Mouse (Mus musculus) forebrain, embryonic 13.5 days (tissue): ENCODE data around the gene Cadm1. TPM values are rescaled to one million over a fixed set of nuclear protein-coding genes. Genes with fewer than 3 reads are reported as not detected.

Source experiments
- ATAC-seq: fragments of 200-750 bp; cut with Nextera tagmentation; 2 replicates; pipeline ENCODE4 v1.8.0; 2017
- H3K27ac ChIP-seq: fragments of 300-500 bp; sonication (generic); 2 replicates; pipeline ENCODE4 v1.5.1; 2015; ENCODE audit warnings: inconsistent platforms, mild to moderate bottlenecking, moderate library complexity
- H3K27me3 ChIP-seq: fragments of 300-500 bp; sonication (generic); 2 replicates; pipeline ENCODE4 v1.6.1; 2015; ENCODE audit warnings: mild to moderate bottlenecking, inconsistent platforms
- H3K36me3 ChIP-seq: fragments of 300-500 bp; sonication (generic); 2 replicates; pipeline ENCODE4 v1.6.1; 2015; ENCODE audit warnings: mild to moderate bottlenecking, inconsistent platforms; ENCODE audit not compliant: poor library complexity, severe bottlenecking
- H3K4me1 ChIP-seq: fragments of 300-500 bp; sonication (generic); 2 replicates; pipeline ENCODE4 v1.6.1; 2015; ENCODE audit warnings: inconsistent platforms
- H3K4me2 ChIP-seq: fragments of 300-500 bp; sonication (generic); 2 replicates; pipeline ENCODE4 v1.6.1; 2015; ENCODE audit warnings: inconsistent platforms, mild to moderate bottlenecking, moderate library complexity
- H3K4me3 ChIP-seq: fragments of 300-500 bp; sonication (generic); 2 replicates; pipeline ENCODE4 v1.5.1; 2015; ENCODE audit warnings: mild to moderate bottlenecking, inconsistent platforms
- H3K9ac ChIP-seq: fragments of 300-500 bp; sonication (generic); 2 replicates; pipeline ENCODE4 v1.6.1; 2015; ENCODE audit warnings: mild to moderate bottlenecking, inconsistent platforms
- H3K9me3 ChIP-seq: fragments of 300-500 bp; sonication (generic); replicated peaks from 2 replicates; pipeline ENCODE4 v1.6.1; 2016; ENCODE audit warnings: inconsistent platforms
- WGBS: fragments of 180-500 bp; shearing (Covaris S2); methylation state at CpG from one replicate; pipeline ENCODE4 v1.1.7; 2015; 5-methylcytosine and 5-hydroxymethylcytosine counted together
- polyA plus RNA-seq: library from polyadenylated mRNA; unstranded; fragments of >200 nt; fragmentation: Nextera tagmentation; extraction: Ambion mirVana; gene quantifications from 2 replicates; pipeline ENCODE4 v1.2.1, GENCODE M21; 2015

Cadm1 gene
- polyA plus RNA-seq, 1 experiment from 2014 or later, result 140 TPM

DNA sequence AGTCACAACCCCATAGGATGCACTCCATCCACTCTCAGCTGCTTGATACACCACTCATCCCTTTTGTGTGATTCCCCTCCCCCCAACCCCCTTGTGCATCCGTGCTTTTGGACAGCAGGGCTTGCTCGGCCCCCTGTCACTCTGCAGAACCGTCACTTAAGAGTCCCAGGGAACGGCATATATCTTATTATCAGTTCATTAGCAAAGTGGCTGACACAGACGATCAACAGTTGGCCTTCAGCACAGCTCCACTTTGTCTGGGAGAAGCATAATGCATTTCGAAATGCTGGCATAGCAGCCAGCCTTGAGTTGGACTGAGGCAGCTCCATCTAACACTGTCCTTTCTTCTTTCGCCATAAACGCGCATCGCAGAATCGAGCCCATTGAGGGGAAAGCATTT is 248.5 kb downstream of the Cadm1 start:
- 27% methylated on average over 11 of the region's 11 CpGs for WGBS
- Histone ChIP-seq H3K27me3 (no peaks in the 10 kb centered on the region), H3K36me3 (peaks cover 3% of the 10 kb centered on the region; the same call in 1 of the 2 replicates), H3K4me1 (peaks cover 53% of the 10 kb centered on the region), H3K9ac (no peak overlapping the region), H3K4me3 (no peak overlapping the region), H3K9me3 (no peaks in the 10 kb centered on the region), H3K4me2 (no peak overlapping the region), H3K27ac (peak overlapping the region; percentile 51; the same call in 1 of the 2 replicates)
- no peak for ATAC-seq

DNA sequence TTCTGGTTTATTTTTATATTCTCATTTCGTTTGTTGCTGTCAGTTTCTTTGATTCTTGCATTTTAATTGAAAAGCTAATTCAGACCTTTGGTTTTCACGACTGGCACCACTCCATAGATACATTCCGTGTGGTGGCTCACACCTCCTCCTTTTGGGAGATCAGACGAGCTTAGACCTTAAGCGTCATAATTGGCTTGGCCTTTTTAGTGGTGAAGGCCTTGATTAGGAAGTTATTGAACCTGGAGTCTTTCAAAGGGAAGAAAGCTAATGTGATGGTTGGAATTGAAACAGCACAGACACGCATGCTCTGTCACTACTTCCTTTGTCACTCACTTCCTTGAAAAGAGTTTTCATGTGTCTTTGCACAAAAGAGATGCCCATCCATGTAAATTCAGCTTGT is 249.3 kb downstream of the Cadm1 start:
- no peak overlapping the region for H3K27ac ChIP-seq
- 15% methylated on average over 6 of the region's 6 CpGs for WGBS
- H3K9ac ChIP-seq, result no peak overlapping the region
- H3K36me3 ChIP-seq, result no peaks in the 10 kb centered on the region
- H3K4me2 ChIP-seq, result 0 out of 2 replicates have a peak overlapping the region, but pooled peaks have one; percentile 1
- no peaks in the 10 kb centered on the region for H3K9me3 ChIP-seq
- peaks cover 53% of the 10 kb centered on the region for H3K4me1 ChIP-seq
- no peak overlapping the region for H3K4me3 ChIP-seq
- ATAC-seq, result no peak
- no peaks in the 10 kb centered on the region for H3K27me3 ChIP-seq

DNA sequence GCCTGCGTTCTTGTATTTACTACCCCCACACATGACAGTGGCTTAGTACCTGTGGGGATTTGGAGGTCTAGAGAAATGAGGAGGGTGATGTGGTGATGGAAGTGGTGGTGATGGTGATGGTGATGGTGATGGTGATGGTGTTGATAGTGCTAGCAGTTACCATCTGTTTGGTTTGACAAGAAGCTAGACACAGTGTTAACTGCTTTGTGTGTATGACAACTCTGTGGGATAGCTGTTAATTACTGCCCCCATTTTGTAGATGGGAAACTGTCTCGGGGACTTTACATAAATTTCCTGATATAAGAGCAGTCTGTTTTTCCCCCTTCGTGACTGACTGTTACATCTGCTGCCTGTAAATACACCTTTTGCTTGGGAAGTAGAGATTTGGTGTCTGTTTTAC is 256.7 kb downstream of the Cadm1 start:
- Histone ChIP-seq H3K36me3 (peaks cover 10% of the 10 kb centered on the region; the same call in 1 of the 2 replicates), H3K27ac (no peak overlapping the region), H3K9me3 (no peaks in the 10 kb centered on the region), H3K9ac (no peak overlapping the region), H3K4me2 (no peak overlapping the region), H3K4me3 (no peak overlapping the region), H3K4me1 (peaks cover 26% of the 10 kb centered on the region), H3K27me3 (no peaks in the 10 kb centered on the region)
- ATAC-seq, result peak; percentile 50; the same call in 1 of the 2 replicates
- WGBS, result 66% methylated on average over 3 of the region's 3 CpGs

DNA sequence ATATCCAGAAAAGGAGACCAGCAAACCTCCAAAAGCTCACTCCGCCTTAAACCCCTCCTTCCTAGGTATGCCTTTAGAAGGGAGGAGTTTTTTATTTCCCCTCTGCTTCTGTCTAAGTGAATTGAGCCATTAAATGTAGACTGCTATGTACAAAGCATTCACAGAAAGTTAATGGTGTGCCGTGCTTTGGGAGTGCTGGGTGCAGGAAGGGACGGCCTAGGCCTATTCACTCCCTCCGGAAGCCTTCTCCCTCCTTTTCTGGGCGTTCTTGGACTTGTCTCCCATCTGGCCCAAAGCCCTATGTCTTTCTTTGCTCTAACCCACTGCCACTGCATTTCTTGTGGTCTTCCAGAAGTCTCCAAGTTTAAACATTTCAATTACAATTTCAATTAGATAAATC is 268.5 kb downstream of the Cadm1 start:
- Histone ChIP-seq H3K36me3 (peaks cover 34% of the 10 kb centered on the region), H3K4me2 (no peak overlapping the region), H3K27ac (no peak overlapping the region), H3K9me3 (0 out of 2 replicates have a peak, but pooled peaks cover 5% of the 10 kb centered on the region), H3K9ac (no peak overlapping the region), H3K27me3 (no peaks in the 10 kb centered on the region), H3K4me3 (no peak overlapping the region), H3K4me1 (peaks cover 10% of the 10 kb centered on the region)
- peak; percentile 57; the same call in 1 of the 2 replicates for ATAC-seq
- WGBS, result 46% methylated on average over 5 of the region's 5 CpGs

DNA sequence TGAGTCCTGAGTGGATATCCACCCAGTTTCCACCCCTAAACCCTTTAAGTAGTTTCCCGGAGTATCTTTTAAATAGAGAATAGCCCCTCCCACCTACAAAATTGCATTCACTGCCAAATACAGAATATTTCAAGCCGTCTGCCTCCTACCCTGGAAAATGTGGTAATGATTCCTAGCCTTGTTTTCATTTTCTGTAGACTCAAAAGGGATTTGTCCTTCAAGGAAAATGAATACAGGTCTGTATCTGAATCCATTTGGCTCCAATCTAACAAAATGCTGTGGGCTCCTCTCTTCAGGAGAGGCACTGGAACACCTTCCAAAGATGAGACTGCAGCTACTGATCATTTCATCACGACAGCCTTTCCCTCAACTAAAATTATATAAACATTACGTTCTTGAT is 271.3 kb downstream of the Cadm1 start:
- no peaks in the 10 kb centered on the region for H3K27me3 ChIP-seq
- H3K36me3 ChIP-seq, result peaks cover 30% of the 10 kb centered on the region
- H3K27ac ChIP-seq, result no peak overlapping the region
- H3K9ac ChIP-seq, result no peak overlapping the region
- no peaks in the 10 kb centered on the region for H3K9me3 ChIP-seq
- ATAC-seq, result no peak
- WGBS, result 65% methylated on average over 4 of the region's 4 CpGs
- H3K4me2 ChIP-seq, result no peak overlapping the region
- H3K4me1 ChIP-seq, result peaks cover 23% of the 10 kb centered on the region
- H3K4me3 ChIP-seq, result no peak overlapping the region

DNA sequence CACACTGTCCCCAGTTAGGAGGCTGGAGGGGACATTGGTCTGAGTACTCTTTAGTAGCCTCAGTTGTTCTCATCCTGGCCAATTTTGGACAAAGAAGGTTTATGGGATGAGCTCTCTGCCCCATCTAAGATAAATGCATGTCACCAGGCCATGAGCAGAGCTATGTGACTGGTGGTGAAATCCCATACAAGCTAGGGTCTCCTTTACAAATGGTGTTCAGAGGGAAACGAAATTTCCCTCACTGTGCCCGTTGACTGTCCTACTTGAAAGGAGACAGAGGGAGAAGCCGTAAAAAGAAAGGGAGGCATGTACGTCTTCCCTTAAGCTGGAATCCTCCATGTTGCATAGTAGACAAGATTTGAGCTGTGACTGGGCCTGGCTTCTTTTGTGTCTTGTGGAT is 272.6 kb downstream of the Cadm1 start:
- no peak for ATAC-seq
- Histone ChIP-seq H3K4me2 (no peak overlapping the region), H3K4me3 (no peak overlapping the region), H3K27ac (no peak overlapping the region), H3K4me1 (peaks cover 23% of the 10 kb centered on the region), H3K27me3 (no peaks in the 10 kb centered on the region), H3K9ac (no peak overlapping the region), H3K36me3 (peaks cover 26% of the 10 kb centered on the region), H3K9me3 (no peaks in the 10 kb centered on the region)
- WGBS, result 64% methylated on average over 4 of the region's 4 CpGs

DNA sequence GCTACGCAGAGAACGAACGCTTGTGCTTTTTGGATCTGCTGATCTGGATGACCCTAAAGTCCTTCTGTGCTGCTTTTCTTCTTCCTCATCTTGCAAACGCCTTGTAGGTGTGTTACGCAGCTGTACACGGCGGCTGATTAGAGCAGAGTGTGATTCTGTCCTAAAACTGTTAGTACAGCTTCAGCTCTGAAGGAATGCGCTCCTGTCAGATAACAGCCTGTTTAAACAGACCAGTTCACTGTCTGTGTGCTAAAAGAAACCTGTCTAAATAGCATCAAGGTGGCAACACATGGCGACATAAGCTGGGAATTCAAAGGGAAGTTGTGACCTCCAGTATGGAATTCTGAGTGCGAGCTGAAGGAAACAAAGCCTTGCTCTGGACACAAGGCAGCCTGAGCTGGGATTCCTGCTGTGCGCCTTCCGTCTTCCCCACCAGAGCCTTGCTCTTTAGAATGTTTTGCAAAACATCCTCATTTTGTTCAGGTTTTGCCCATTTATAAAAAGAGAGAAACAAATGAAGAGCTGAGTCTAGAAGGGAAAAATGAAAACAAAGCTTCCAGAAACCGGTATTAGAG is 273.6 kb downstream of the Cadm1 start:
- no peaks in the 10 kb centered on the region for H3K9me3 ChIP-seq
- no peaks in the 10 kb centered on the region for H3K27me3 ChIP-seq
- H3K4me1 ChIP-seq, result peaks cover 23% of the 10 kb centered on the region
- H3K4me3 ChIP-seq, result no peak overlapping the region
- H3K9ac ChIP-seq, result peak overlapping the region; percentile 38; the same call in 1 of the 2 replicates
- no peak overlapping the region for H3K4me2 ChIP-seq
- no peak for ATAC-seq
- WGBS, result 26% methylated on average over 13 of the region's 13 CpGs
- peak overlapping the region; percentile 44; the same call in 1 of the 2 replicates for H3K27ac ChIP-seq
- peaks cover 26% of the 10 kb centered on the region for H3K36me3 ChIP-seq

DNA sequence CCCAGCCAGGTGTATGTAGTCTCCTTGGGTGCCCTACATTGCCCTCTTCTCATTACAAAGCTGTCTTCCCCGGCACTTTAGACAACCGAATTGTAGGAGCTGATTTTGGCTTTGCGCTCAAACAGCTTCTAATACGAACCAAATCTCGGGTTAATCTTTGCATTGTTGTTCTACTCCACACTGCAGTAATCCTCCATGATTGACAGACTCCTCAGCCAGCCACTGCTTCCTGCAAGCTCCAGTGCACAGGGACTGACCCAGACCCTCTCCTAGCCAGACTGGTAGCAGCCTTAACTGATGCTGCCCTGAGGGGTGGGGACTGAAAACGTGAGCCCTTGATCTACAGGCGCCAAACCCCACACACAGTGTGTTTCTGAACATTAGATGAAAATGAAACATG is 275.7 kb downstream of the Cadm1 start:
- no peak overlapping the region for H3K4me2 ChIP-seq
- no peaks in the 10 kb centered on the region for H3K9me3 ChIP-seq
- 9% methylated on average over 7 of the region's 7 CpGs for WGBS
- ATAC-seq, result no peak
- no peak overlapping the region for H3K4me3 ChIP-seq
- H3K27me3 ChIP-seq, result no peaks in the 10 kb centered on the region
- peaks cover 18% of the 10 kb centered on the region for H3K36me3 ChIP-seq
- H3K27ac ChIP-seq, result no peak overlapping the region
- peaks cover 28% of the 10 kb centered on the region for H3K4me1 ChIP-seq
- no peak overlapping the region for H3K9ac ChIP-seq

DNA sequence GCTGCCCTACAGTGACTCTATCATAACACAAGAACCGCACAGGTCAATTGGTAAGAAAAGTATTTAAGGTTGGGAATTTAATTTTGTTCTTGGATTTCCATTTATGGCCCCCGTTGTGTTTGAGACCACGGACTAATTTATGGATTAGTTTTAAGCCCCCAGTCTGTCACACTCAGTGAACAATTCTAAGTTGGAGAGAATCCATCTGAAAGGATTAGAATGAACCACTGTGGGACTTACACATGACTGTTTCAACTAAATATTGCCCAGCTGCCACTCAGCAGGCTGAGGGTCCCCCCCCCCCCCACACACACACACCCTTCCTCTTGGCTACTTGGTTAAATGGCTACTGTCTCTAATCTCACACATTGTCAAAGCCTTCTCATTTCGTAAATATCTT is 295.7 kb downstream of the Cadm1 start:
- ATAC-seq, result no peak
- Histone ChIP-seq H3K27ac (no peak overlapping the region; the same call in 1 of the 2 replicates), H3K36me3 (peaks cover 13% of the 10 kb centered on the region), H3K27me3 (no peaks in the 10 kb centered on the region), H3K9me3 (no peaks in the 10 kb centered on the region), H3K4me3 (no peak overlapping the region), H3K4me1 (peaks cover 42% of the 10 kb centered on the region), H3K4me2 (no peak overlapping the region), H3K9ac (no peak overlapping the region)
- WGBS, result 49% methylated on average over 4 of the region's 4 CpGs

DNA sequence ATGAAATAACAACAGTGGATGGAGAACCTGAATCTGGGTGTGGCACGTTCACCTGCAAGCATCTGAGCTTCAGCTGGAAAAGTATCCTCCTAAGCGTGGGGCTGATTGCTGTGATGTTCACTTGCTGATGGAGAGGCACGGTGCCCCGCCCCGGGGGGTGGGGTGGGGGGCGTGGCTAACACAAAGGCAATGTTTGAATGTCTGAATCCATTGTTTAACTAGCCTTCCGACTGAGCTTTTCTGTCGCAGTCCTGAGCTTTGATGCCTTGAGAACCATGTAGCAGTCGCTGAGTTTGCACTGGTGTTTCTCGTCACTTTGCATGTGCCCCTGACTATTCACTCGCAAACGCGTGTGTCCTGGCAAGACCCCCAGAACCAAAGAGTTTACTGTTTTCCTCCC is 298.8 kb downstream of the Cadm1 start:
- no peak overlapping the region for H3K27ac ChIP-seq
- H3K9ac ChIP-seq, result no peak overlapping the region
- peak overlapping the region; percentile 47 for H3K4me2 ChIP-seq
- WGBS, result 4% methylated on average over 13 of the region's 13 CpGs
- peaks cover 42% of the 10 kb centered on the region for H3K4me1 ChIP-seq
- 0 out of 2 replicates have a peak overlapping the region, but pooled peaks have one; percentile 13 for H3K4me3 ChIP-seq
- H3K36me3 ChIP-seq, result peaks cover 7% of the 10 kb centered on the region; the same call in 1 of the 2 replicates
- H3K9me3 ChIP-seq, result no peaks in the 10 kb centered on the region
- peak; percentile 73 for ATAC-seq
- H3K27me3 ChIP-seq, result no peaks in the 10 kb centered on the region

DNA sequence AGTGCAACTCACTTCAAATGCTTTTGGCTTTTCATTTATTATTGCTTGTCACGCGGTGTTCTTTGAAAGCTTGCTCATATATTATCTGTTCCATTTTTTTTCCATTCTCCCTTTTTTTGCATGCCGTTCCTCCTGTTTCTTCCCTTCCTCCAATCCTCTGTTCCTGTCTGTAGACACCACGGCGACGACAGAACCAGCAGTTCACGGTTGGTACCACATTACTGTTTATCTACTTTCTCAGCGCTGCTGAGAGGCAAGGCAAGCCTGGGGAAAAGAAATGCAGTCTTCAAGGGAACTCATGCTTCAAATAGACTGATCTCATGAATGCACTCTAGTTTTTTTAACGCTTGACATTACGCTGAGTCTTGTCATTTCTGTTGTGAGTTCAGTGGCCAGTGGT is 299.2 kb downstream of the Cadm1 start:
- Histone ChIP-seq H3K27ac (no peak overlapping the region), H3K9ac (no peak overlapping the region), H3K9me3 (no peaks in the 10 kb centered on the region), H3K4me3 (0 out of 2 replicates have a peak overlapping the region, but pooled peaks have one; percentile 13), H3K4me1 (peaks cover 42% of the 10 kb centered on the region), H3K4me2 (peak overlapping the region; percentile 47), H3K36me3 (peaks cover 3% of the 10 kb centered on the region; the same call in 1 of the 2 replicates), H3K27me3 (no peaks in the 10 kb centered on the region)
- WGBS, result 47% methylated on average over 10 of the region's 10 CpGs
- no peak; the same call in 1 of the 2 replicates for ATAC-seq

DNA sequence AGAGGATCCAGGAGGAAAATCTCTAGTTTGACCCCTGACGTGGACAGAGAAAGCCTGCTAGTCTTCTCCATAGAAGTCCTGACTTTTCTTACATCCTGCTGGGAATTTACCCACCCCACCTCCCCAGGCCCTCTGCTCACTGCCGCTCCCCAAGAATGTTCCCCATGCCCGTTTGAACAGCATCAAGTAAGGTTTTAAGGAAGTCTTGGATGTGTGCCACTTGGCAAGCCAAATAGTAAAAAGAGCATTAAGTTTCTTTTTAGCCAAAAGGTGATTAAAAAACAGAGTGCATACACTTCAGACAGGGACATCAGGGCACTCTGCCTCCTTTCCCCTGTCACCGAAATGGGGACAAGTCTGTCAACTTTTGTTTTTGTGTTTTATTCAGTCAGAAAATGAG is 299.9 kb downstream of the Cadm1 start:
- Histone ChIP-seq H3K27ac (no peak overlapping the region), H3K4me3 (no peak overlapping the region), H3K36me3 (no peaks in the 10 kb centered on the region), H3K27me3 (no peaks in the 10 kb centered on the region), H3K4me1 (peaks cover 42% of the 10 kb centered on the region), H3K4me2 (no peak overlapping the region), H3K9ac (no peak overlapping the region), H3K9me3 (no peaks in the 10 kb centered on the region)
- ATAC-seq, result no peak
- 39% methylated on average over 4 of the region's 4 CpGs for WGBS

DNA sequence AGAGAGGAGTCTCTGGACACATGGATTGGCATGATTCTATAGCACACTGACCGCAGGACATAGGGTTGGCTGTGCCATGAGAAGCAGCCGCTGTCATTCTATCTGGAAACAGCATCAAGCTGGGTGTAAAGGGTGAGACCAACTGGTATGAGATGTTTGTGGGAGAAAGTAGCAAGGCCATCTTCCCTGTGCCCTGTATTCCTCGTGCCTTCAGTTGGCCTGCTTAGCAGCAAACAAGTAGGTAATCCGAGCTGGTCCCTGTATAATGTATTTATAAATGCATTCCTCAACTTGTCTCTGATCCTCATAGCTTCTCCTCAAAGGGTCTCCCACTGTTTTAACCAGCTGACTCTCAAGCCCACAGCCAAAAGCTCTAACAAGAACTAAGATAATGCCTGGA is 301.4 kb downstream of the Cadm1 start:
- Histone ChIP-seq H3K4me3 (no peak overlapping the region), H3K9ac (no peak overlapping the region), H3K9me3 (no peaks in the 10 kb centered on the region), H3K4me2 (no peak overlapping the region), H3K27ac (no peak overlapping the region), H3K4me1 (peaks cover 33% of the 10 kb centered on the region), H3K36me3 (no peaks in the 10 kb centered on the region), H3K27me3 (no peaks in the 10 kb centered on the region)
- WGBS, result 68% methylated on average over 4 of the region's 4 CpGs
- no peak for ATAC-seq
